Mouse (Mus musculus): ENCODE measurements around the gene Krtap21-1. TPM values are rescaled to one million over a fixed set of nuclear protein-coding genes. Genes with fewer than 3 reads are reported as not detected.

Krtap21-1 gene
- polyA plus RNA-seq, 1 experiment from 2014 or later = not detected

Other genes starting within 250 kb of the Krtap21-1 start
- gene Gm9789, start 245.9 kb downstream of the Krtap21-1 start, polyA plus RNA-seq (2014; fragmentation: Nextera tagmentation; extraction: Ambion mirVana) = not detected in 2 replicates
- gene Gm7735, start 234.4 kb downstream of the Krtap21-1 start, polyA plus RNA-seq (2014; fragmentation: Nextera tagmentation; extraction: Ambion mirVana) = not detected in 2 replicates
- gene 1110057P08Rik, start 229.1 kb downstream of the Krtap21-1 start, polyA plus RNA-seq (2014; fragmentation: Nextera tagmentation; extraction: Ambion mirVana) = not detected in 2 replicates
- not detected in 2 replicates for gene Krtap20-2, start 198.0 kb downstream of the Krtap21-1 start, polyA plus RNA-seq (2014; fragmentation: Nextera tagmentation; extraction: Ambion mirVana)
- not detected in 2 replicates for gene Krtap6-2, start 16.2 kb upstream of the Krtap21-1 start, polyA plus RNA-seq (2014; fragmentation: Nextera tagmentation; extraction: Ambion mirVana)
- not detected in 2 replicates for gene Krtap8-1, start 84.1 kb upstream of the Krtap21-1 start, polyA plus RNA-seq (2014; fragmentation: Nextera tagmentation; extraction: Ambion mirVana)
- not detected in 2 replicates for gene Krtap7-1, start 104.5 kb upstream of the Krtap21-1 start, polyA plus RNA-seq (2014; fragmentation: Nextera tagmentation; extraction: Ambion mirVana)
- gene Krtap11-1, start 167.3 kb upstream of the Krtap21-1 start, polyA plus RNA-seq (2014; fragmentation: Nextera tagmentation; extraction: Ambion mirVana) = not detected in 2 replicates

Data from limb, embryonic 11.5 days (tissue).